Mouse (Mus musculus) heart, adult 2 months (tissue): ENCODE results near the gene Zfp651.

Source experiments
- CTCF ChIP-seq: fragments of 200-600 bp; IDR thresholded peaks from 2 replicates; pipeline ENCODE4 v1.8.1; 2022; ENCODE audit warnings: antibody characterized with exemption, mild to moderate bottlenecking, moderate library complexity
- EP300 ChIP-seq: fragments of 200-500 bp; IDR thresholded peaks from 2 replicates; pipeline ENCODE4 v1.6.1; 2011; ENCODE audit warnings: low read depth, low read length, control low read depth; ENCODE audit not compliant: insufficient read depth

DNA sequence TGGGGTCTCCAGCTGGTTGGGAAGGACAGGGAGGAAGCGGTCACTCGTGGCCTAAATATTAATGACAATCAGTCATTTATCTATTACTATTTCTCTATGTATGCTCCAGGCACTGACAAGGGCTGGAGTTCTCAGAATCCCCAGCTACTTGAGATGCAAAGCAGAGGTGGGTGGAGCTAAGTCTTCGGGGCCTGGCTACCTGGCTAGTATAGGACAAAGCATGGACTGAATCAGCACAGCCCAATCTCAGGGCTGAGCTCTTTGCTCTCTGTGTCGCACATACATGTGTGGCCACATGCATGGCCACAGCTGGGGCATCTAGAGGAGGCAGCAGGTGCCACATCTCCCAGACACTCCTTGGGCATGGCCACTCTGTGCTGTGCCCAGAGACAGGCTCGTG, 61.6 kb downstream of the Zfp651 start:
- no peak for TF ChIP-seq CTCF
- no peak for TF ChIP-seq EP300
